Mouse (Mus musculus) retina, postnatal 1 day (tissue): Measurements from ENCODE around the gene Vmn1r119.
"Not testable (repeated sequence)": the region's sequence is repeated elsewhere in the genome, so short reads cannot be mapped to it uniquely, and the experiment has no call there.

ENCODE experiments used
- DNase-seq: peaks from one replicate; pipeline ENCODE4 v3.0.0-alpha.2; 2012

Gene Vmn1r119

DNA sequence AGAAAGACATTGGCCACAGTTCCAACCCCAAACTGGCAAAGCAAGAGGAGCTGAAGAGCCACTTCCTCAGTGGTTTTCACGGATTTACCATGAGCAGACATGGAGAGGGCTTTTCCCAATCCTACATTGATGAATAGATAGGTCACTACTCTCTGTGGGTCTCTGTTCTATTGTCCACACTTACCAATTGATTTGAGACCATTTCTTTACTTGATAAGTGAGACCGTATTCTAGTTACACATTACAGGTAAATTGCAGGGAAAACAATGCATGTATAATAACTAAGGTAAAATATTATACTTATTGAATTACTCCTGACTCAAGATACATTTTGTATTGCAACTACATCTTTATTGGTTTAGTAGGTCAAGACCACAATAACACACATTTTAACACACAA lies at the start of gene Vmn1r119:
TSS of gene Vmn1r119 (minus strand) at position 101 of the 400 bp plus-strand sequence.
- DNase-seq: not testable (repeated sequence)

DNA sequence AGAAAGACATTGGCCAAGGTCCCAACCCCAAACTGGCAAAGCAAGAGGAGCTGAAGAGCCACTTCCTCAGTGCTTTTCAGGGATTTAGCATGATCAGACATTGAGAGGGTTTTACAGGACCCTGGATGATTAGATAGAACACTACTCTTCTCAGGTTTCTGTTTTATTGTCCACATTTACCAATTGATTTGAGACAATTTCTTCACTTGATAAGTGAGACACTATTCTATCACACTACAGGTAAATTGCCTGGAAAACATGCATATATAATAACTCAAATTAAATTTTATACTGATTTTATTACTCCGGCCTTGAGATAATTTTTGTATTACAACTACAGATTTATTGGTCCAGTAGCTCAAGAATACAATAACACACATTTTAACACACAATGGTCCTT lies 41.4 kb upstream of the Vmn1r119 start, which contains the start of gene Vmn1r120:
TSS of gene Vmn1r120 (minus strand) at position 101 of the 400 bp plus-strand sequence.
- DNase-seq: not testable (repeated sequence)
